Mouse (Mus musculus) midbrain, embryonic 14.5 days (tissue): ENCODE measurements at regions not wholly inside any gene's neighbourhood (a gene's known extent, or its start where the extent isn't known, plus 50 kb on each side); places are given as distances from the start of the nearest gene placed in this dataset.

ENCODE experiments used
- ATAC-seq: fragments of 200-750 bp; cut with Nextera tagmentation; 2 replicates; pipeline ENCODE4 v1.8.0; 2017; ENCODE audit warnings: moderate number of reproducible peaks, moderate library complexity; ENCODE audit not compliant: low FRiP score, low TSS enrichment
- DNase-seq: peaks from one replicate; pipeline ENCODE4 v3.0.0-alpha.2; 2015
- H3K27ac ChIP-seq: fragments of 300-500 bp; sonication (generic); replicated peaks from 2 replicates; pipeline ENCODE4 v1.5.1; 2014; ENCODE audit warnings: mild to moderate bottlenecking, low read depth, low read length, moderate library complexity
- H3K27me3 ChIP-seq: fragments of 300-500 bp; sonication (generic); 2 replicates; pipeline ENCODE4 v1.6.1; 2014; ENCODE audit warnings: low read length, control low read depth, mixed read lengths; ENCODE audit not compliant: control insufficient read depth, insufficient read depth
- H3K36me3 ChIP-seq: fragments of 300-500 bp; sonication (generic); 2 replicates; pipeline ENCODE4 v1.6.1; 2014; ENCODE audit warnings: low read length, control low read depth; ENCODE audit not compliant: control insufficient read depth, insufficient read depth
- H3K4me1 ChIP-seq: fragments of 300-500 bp; sonication (generic); 2 replicates; pipeline ENCODE4 v1.6.1; 2014; ENCODE audit warnings: mild to moderate bottlenecking, antibody characterized with exemption, low read length, control low read depth; ENCODE audit not compliant: control insufficient read depth, insufficient read depth
- H3K4me2 ChIP-seq: fragments of 300-500 bp; sonication (generic); 2 replicates; pipeline ENCODE4 v1.6.1; 2014; ENCODE audit warnings: mild to moderate bottlenecking, low read length, moderate library complexity
- H3K4me3 ChIP-seq: fragments of 300-500 bp; sonication (generic); replicated peaks from 2 replicates; pipeline ENCODE4 v1.5.1; 2014; ENCODE audit warnings: low read depth, low read length
- H3K9ac ChIP-seq: fragments of 300-500 bp; sonication (generic); replicated peaks from 2 replicates; pipeline ENCODE4 v1.6.1; 2014; ENCODE audit warnings: mild to moderate bottlenecking, low read length, moderate library complexity
- H3K9me3 ChIP-seq: fragments of 300-500 bp; sonication (generic); 2 replicates; pipeline ENCODE4 v1.6.1; 2016; ENCODE audit warnings: low read length, control low read depth, mixed read lengths; ENCODE audit not compliant: control insufficient read depth
- WGBS: fragments of 180-500 bp; shearing (Covaris S2); extraction: QIAGEN DNeasy Blood & Tissue Kit; methylation state at CpG from one replicate; pipeline ENCODE4 v1.1.7; 2014; 5-methylcytosine and 5-hydroxymethylcytosine counted together

DNA sequence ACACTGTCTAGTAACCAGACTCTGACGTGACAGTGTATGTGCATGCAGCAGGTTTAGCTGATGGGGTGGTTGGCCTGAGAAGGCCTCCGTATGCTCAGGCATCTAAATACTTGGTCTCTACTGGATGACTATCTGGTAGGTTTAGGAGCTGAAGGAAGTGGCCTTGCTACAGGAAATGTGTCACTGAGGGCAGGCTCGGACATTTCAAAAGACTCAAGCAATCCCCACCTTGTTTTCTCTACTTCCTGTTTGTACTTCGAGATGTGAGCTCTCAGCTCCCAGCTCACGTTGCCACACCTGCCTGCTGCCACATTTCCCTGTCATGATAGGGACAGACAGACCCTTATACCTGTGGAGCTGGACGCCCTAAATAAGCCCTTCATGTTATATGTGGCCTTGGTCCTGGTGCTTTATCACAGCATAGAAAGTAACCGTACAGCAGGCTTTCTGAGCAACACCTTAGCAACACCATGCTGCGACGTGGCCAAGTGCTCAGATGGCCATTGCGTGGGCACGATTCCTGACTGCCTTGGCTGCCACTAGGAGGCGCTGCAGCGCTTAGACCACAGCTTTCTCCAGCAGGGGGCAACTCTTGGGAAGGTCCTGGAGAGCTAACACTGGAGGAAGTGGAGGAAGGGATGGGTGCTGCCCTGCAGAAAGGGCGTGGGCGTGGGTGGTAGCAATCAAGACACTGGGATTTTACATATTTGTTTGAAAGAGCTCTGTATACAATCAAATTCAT is 165.8 kb upstream of the Zfp637 start:
- H3K27ac ChIP-seq = no peak overlapping the region
- 58% methylated on average over 15 of the region's 15 CpGs for WGBS
- H3K4me1 ChIP-seq = no peaks in the 10 kb centered on the region
- ATAC-seq (no peak), DNase-seq (peak; percentile 46)
- no peaks in the 10 kb centered on the region for H3K9me3 ChIP-seq
- H3K4me3 ChIP-seq = no peak overlapping the region
- no peaks in the 10 kb centered on the region for H3K36me3 ChIP-seq
- no peak overlapping the region for H3K9ac ChIP-seq
- H3K27me3 ChIP-seq = no peaks in the 10 kb centered on the region
- no peak overlapping the region for H3K4me2 ChIP-seq

DNA sequence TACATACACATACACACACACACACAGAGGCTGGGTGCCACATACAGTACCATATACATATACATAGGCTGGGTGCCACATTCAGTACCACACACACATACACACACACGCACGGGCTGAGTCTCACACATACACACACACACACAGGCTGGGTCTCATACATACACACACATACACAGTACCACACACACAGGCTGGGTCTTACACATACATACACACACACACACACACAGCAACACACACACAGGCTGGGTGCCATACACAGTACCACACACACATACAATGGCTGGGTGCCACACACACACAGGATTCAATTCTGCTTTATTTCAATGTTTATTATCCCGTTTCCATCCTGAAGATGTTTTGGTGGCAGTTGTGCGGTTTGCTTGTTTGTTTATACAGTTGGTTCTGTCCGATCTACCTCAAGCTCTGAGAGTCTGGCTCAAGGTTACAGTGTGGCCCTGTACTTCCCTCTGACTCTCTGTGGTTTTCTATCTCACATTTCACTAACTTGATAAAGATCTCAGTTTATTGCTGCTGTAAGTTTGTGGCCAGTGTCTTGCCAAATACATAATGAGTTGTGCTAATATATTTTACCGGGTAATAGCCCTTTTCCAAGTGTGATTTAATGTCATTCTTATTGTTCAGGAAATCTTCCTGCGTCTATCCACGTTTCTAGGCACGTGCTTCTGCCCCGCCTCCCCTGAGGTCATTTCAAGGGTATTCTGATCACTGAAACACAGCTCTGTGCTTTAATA is 164.7 kb upstream of the Zfp637 start:
- ATAC-seq = no peak
- WGBS = 71% methylated on average over 10 of the region's 10 CpGs
- H3K27ac ChIP-seq = no peak overlapping the region

GRCm38 (mm10) chr6:117677062-117677461 is 163.9 kb upstream of the Zfp637 start:
- no peaks in the 10 kb centered on the region for H3K36me3 ChIP-seq
- DNase-seq (peak; percentile 5), ATAC-seq (no peak)
- no peak overlapping the region for H3K27ac ChIP-seq
- H3K9me3 ChIP-seq = no peaks in the 10 kb centered on the region
- H3K4me2 ChIP-seq = no peak overlapping the region
- no peak overlapping the region for H3K9ac ChIP-seq
- H3K4me1 ChIP-seq = no peaks in the 10 kb centered on the region
- H3K4me3 ChIP-seq = no peak overlapping the region
- 54% methylated on average over 7 of the region's 7 CpGs for WGBS
- no peaks in the 10 kb centered on the region for H3K27me3 ChIP-seq

More for the DNA sequence above, 164.7 kb upstream of the Zfp637 start:
- no peaks in the 10 kb centered on the region for H3K36me3 ChIP-seq
- H3K4me1 ChIP-seq = no peaks in the 10 kb centered on the region
- no peak for DNase-seq
- no peak overlapping the region for H3K9ac ChIP-seq
- no peak overlapping the region for H3K4me3 ChIP-seq
- no peak overlapping the region for H3K4me2 ChIP-seq
- no peaks in the 10 kb centered on the region for H3K9me3 ChIP-seq
- H3K27me3 ChIP-seq = no peaks in the 10 kb centered on the region

DNA sequence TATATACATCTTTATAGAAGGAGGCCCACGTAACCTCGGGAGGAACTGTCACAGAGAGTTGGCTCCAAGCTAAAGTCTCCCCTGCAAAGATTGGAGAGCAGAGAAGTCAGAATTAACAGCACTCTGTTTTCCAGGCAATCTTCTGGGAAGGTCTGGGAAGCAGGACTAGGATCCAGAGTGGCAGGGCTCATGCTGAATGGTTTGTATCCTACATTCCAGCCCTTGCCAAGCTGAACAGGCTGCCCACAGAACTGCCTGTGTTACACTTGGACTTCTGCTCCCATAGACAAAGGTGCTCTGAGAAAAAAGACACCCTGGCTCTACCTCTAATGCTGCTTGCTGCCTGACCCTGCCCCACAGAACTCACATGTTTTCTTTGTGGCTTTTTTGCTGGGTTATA is 163.2 kb upstream of the Zfp637 start:
- Histone ChIP-seq H3K27ac (no peak overlapping the region), H3K9ac (no peak overlapping the region), H3K27me3 (no peaks in the 10 kb centered on the region), H3K4me3 (no peak overlapping the region), H3K36me3 (no peaks in the 10 kb centered on the region), H3K4me2 (no peak overlapping the region), H3K4me1 (no peaks in the 10 kb centered on the region), H3K9me3 (no peaks in the 10 kb centered on the region)
- WGBS = 88% methylated on average over 2 of the region's 2 CpGs
- no peak for ATAC-seq
- no peak for DNase-seq

DNA sequence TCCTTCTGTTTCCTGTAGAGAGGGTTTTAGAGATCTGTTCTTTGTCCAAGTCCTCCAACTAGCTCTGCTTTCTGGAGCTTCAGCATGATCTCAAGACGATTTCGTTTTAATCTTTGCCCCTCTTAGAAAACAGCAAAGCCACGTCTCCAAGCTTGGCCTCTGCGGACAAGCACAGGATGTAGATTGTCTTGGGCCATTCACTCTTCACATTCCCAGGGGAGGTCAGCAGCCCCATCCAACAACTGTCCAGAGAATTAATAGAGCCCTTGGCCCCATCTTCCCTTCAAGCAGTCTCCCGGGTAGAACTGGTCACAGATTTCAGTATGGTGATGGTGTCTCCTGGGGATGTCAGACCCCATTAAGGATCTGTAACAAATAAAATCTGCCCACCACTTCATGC is 162.7 kb upstream of the Zfp637 start:
- ATAC-seq (no peak), DNase-seq (no peak)
- H3K9me3 ChIP-seq = no peaks in the 10 kb centered on the region
- H3K4me2 ChIP-seq = no peak overlapping the region
- no peak overlapping the region for H3K9ac ChIP-seq
- 71% methylated on average over 5 of the region's 5 CpGs for WGBS
- H3K4me3 ChIP-seq = no peak overlapping the region
- H3K4me1 ChIP-seq = no peaks in the 10 kb centered on the region
- no peaks in the 10 kb centered on the region for H3K36me3 ChIP-seq
- no peaks in the 10 kb centered on the region for H3K27me3 ChIP-seq
- no peak overlapping the region for H3K27ac ChIP-seq

- Histone ChIP-seq H3K9me3 (no peaks in the 10 kb centered on the region), H3K4me3 (no peak overlapping the region), H3K27me3 (no peaks in the 10 kb centered on the region), H3K4me1 (no peaks in the 10 kb centered on the region), H3K4me2 (no peak overlapping the region), H3K27ac (no peak overlapping the region), H3K9ac (no peak overlapping the region), H3K36me3 (no peaks in the 10 kb centered on the region)
- 87% methylated on average over 4 of the region's 4 CpGs for WGBS
- ATAC-seq (no peak), DNase-seq (no peak)
These were observed 162.1 kb upstream of the Zfp637 start for GRCm38 (mm10) chr6:117678877-117679276.

GRCm38 (mm10) chr6:117686212-117686611 is 154.8 kb upstream of the Zfp637 start:
- H3K4me3 ChIP-seq = no peak overlapping the region
- ATAC-seq (no peak), DNase-seq (no peak)
- H3K27me3 ChIP-seq = no peaks in the 10 kb centered on the region
- H3K9ac ChIP-seq = no peak overlapping the region
- H3K27ac ChIP-seq = no peak overlapping the region
- no peaks in the 10 kb centered on the region for H3K9me3 ChIP-seq
- H3K4me1 ChIP-seq = no peaks in the 10 kb centered on the region
- WGBS = 90% methylated on average over 9 of the region's 9 CpGs
- no peaks in the 10 kb centered on the region for H3K36me3 ChIP-seq
- H3K4me2 ChIP-seq = no peak overlapping the region

DNA sequence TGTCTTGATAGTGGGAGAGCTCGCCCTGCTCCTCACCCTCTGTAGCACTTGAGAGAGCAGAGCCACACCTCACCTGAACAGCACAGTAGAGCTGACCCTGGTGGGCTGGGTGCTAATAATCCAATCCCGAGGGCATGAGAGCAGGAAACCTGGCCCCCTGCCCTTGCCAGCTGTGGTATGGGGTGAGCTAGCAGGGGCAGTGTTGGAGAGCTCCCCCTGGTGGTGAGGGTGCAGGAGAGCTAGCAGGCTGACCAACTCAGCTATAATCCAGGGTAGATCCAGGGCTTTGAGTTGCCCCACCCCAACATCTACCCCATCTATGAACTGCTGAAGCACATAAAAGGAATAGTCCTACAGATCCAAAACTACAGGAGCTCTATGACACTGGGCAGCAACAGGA is 153.9 kb upstream of the Zfp637 start:
- no peaks in the 10 kb centered on the region for H3K36me3 ChIP-seq
- DNase-seq = no peak
- ATAC-seq = no peak
- no peak overlapping the region for H3K4me2 ChIP-seq
- no peaks in the 10 kb centered on the region for H3K4me1 ChIP-seq
- 86% methylated on average over 2 of the region's 2 CpGs for WGBS
- no peak overlapping the region for H3K9ac ChIP-seq
- H3K4me3 ChIP-seq = no peak overlapping the region
- no peaks in the 10 kb centered on the region for H3K27me3 ChIP-seq
- no peak overlapping the region for H3K27ac ChIP-seq
- H3K9me3 ChIP-seq = no peaks in the 10 kb centered on the region

- Histone ChIP-seq H3K4me1 (no peaks in the 10 kb centered on the region), H3K36me3 (no peaks in the 10 kb centered on the region), H3K27ac (no peak overlapping the region), H3K9ac (no peak overlapping the region), H3K4me3 (no peak overlapping the region), H3K9me3 (no peaks in the 10 kb centered on the region), H3K4me2 (no peak overlapping the region), H3K27me3 (no peaks in the 10 kb centered on the region)
- WGBS = 80% methylated on average over 8 of the region's 8 CpGs
- DNase-seq (no peak), ATAC-seq (no peak)
These were observed 152.3 kb upstream of the Zfp637 start for GRCm38 (mm10) chr6:117688664-117689178.
